Mouse (Mus musculus) brain, embryonic 14.5 days (tissue): ENCODE results near the gene Itpkc.
A peak's percentile ranks its signal among the peaks of the same experiment; 100 is the strongest.

ENCODE experiments used
- CTCF ChIP-seq: fragments of 200-500 bp; IDR thresholded peaks from 2 replicates; pipeline ENCODE4 v1.5.1; 2012; ENCODE audit warnings: inconsistent platforms, mild to moderate bottlenecking, moderate library complexity, borderline replicate concordance; ENCODE audit not compliant: insufficient read depth, insufficient read length; ENCODE audit errors: extremely low read depth
- POLR2A ChIP-seq: fragments of 200-500 bp; IDR thresholded peaks from 2 replicates; pipeline ENCODE4 v1.6.1; 2012; ENCODE audit warnings: mild to moderate bottlenecking, inconsistent platforms, borderline replicate concordance; ENCODE audit not compliant: poor library complexity, insufficient read depth, insufficient read length, severe bottlenecking; ENCODE audit errors: extremely low read depth

GRCm38 (mm10) chr7:27249146-27249545 is 20.7 kb upstream of the Itpkc start:
- TF ChIP-seq CTCF: peak; percentile 41; the same call in 1 of the 2 replicates
- no peak for TF ChIP-seq POLR2A
